Mouse (Mus musculus): ENCODE measurements at regions not wholly inside any gene's neighbourhood (a gene's known extent, or its start where the extent isn't known, plus 50 kb on each side); places are given as distances from the start of the nearest gene placed in this dataset.

DNA sequence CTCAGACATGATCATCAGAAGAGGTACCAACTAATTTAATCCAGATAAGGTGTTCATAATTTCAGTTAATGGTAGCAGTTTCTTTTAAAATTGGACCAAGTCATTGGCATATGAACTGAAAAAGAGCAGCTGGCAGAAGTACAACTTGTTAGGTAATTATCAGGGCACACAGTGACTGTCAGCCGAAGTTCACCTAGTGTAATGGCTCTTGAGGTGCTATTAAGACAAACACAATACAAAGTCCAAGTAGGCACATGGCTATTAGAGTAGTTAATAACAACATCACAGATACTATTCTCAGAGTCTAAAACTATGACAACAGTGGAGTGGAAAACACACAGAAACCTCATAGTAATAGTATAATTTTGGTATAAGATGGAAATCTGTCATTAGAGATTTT lies 730.7 kb downstream of the Slc22a22 start:
- Histone ChIP-seq H3K4me3 (ENCODE audit: low read depth, low read length) (no peak overlapping the region), H3K4me1 (ENCODE audit: control insufficient read depth, insufficient read depth, insufficient read length, low read length) (peaks cover 4% of the 10 kb centered on the region; the same call in 1 of the 2 replicates), H3K36me3 (ENCODE audit: control insufficient read depth, insufficient read depth, low read length) (no peaks in the 10 kb centered on the region), H3K27me3 (ENCODE audit: control insufficient read depth, insufficient read depth, low read length) (no peaks in the 10 kb centered on the region), H3K27ac (ENCODE audit: insufficient read depth, low read depth, low read length) (no peak overlapping the region)
- 25% methylated on average over 1 of the region's 1 CpGs for WGBS
- TF ChIP-seq CTCF (IDR thresholded peaks at IDR 0.05; ENCODE audit: extremely low read depth, insufficient read length, insufficient replicate concordance, low read depth, low read length) (no peak), POLR2A (IDR thresholded peaks at IDR 0.05; ENCODE audit: low read depth, low read length) (no peak)

- WGBS: 55% methylated on average over 4 of the region's 4 CpGs
- Histone ChIP-seq H3K27ac (ENCODE audit: insufficient read depth, low read depth, low read length) (no peak overlapping the region), H3K4me3 (ENCODE audit: low read depth, low read length) (no peak overlapping the region), H3K36me3 (ENCODE audit: control insufficient read depth, insufficient read depth, low read length) (no peaks in the 10 kb centered on the region), H3K4me1 (ENCODE audit: control insufficient read depth, insufficient read depth, insufficient read length, low read length) (peaks cover 4% of the 10 kb centered on the region; the same call in 1 of the 2 replicates), H3K27me3 (ENCODE audit: control insufficient read depth, insufficient read depth, low read length) (no peaks in the 10 kb centered on the region)
- TF ChIP-seq CTCF (IDR thresholded peaks at IDR 0.05; ENCODE audit: extremely low read depth, insufficient read length, insufficient replicate concordance, low read depth, low read length) (no peak), POLR2A (IDR thresholded peaks at IDR 0.05; ENCODE audit: low read depth, low read length) (no peak)
Observed at GRCm38 (mm10) chr15:56744915-56745314, 732.5 kb downstream of the Slc22a22 start.
